Mouse (Mus musculus) liver, postnatal 0 days (tissue): ENCODE measurements around the gene Neurog2. TPM values are rescaled to one million over a fixed set of nuclear protein-coding genes. Genes with fewer than 3 reads are reported as not detected.

Source experiments
- ATAC-seq: fragments of 200-750 bp; cut with Nextera tagmentation; 2 replicates; pipeline ENCODE4 v1.8.0; 2017; ENCODE audit warnings: mild to moderate bottlenecking, moderate library complexity
- DNase-seq: peaks from one replicate; pipeline ENCODE4 v3.0.0-alpha.2; 2016
- H3K27ac ChIP-seq: fragments of 300-500 bp; sonication (generic); 2 replicates; pipeline ENCODE4 v1.5.1; 2014; ENCODE audit warnings: antibody characterized with exemption, moderate library complexity, mild to moderate bottlenecking, low read depth
- H3K27me3 ChIP-seq: fragments of 300-500 bp; sonication (generic); 2 replicates; pipeline ENCODE4 v1.6.1; 2014; ENCODE audit warnings: low read length, control low read depth, mixed read lengths; ENCODE audit not compliant: insufficient read depth
- H3K36me3 ChIP-seq: fragments of 300-500 bp; sonication (generic); replicated peaks from 2 replicates; pipeline ENCODE4 v1.6.1; 2014; ENCODE audit warnings: mild to moderate bottlenecking, control low read depth, low read length, moderate library complexity, mixed read lengths; ENCODE audit not compliant: insufficient read depth
- H3K4me1 ChIP-seq: fragments of 300-500 bp; sonication (generic); 2 replicates; pipeline ENCODE4 v1.6.1; 2014; ENCODE audit warnings: antibody characterized with exemption, mild to moderate bottlenecking, control low read depth; ENCODE audit not compliant: insufficient read depth
- H3K4me2 ChIP-seq: fragments of 300-500 bp; sonication (generic); 2 replicates; pipeline ENCODE4 v1.6.1; 2014; ENCODE audit warnings: low read depth, mild to moderate bottlenecking, low read length, moderate library complexity, mixed read lengths
- H3K4me3 ChIP-seq: fragments of 300-500 bp; sonication (generic); 2 replicates; pipeline ENCODE4 v1.5.1; 2014; ENCODE audit warnings: low read depth, low read length
- H3K9ac ChIP-seq: fragments of 300-500 bp; sonication (generic); replicated peaks from 2 replicates; pipeline ENCODE4 v1.6.1; 2014; ENCODE audit warnings: mild to moderate bottlenecking, moderate library complexity
- H3K9me3 ChIP-seq: fragments of 300-500 bp; sonication (generic); 2 replicates; pipeline ENCODE4 v1.6.1; 2016; ENCODE audit warnings: mild to moderate bottlenecking, control low read depth, low read length, mixed read lengths
- CTCF ChIP-seq: sonication (generic); IDR thresholded peaks from 2 replicates; pipeline ENCODE4 v1.5.1; 2016; ENCODE audit warnings: antibody characterized with exemption, low read depth
- EP300 ChIP-seq: IDR thresholded peaks from 2 replicates; pipeline ENCODE4 v1.6.1; 2016; ENCODE audit warnings: antibody characterized with exemption, low read depth, mild to moderate bottlenecking
- WGBS: fragments of 180-500 bp; shearing (Covaris S2); extraction: QIAGEN DNeasy Blood & Tissue Kit; methylation state at CpG from one replicate; pipeline ENCODE4 v1.1.7; 2014; ENCODE audit not compliant: insufficient replicate concordance; 5-methylcytosine and 5-hydroxymethylcytosine counted together
- polyA plus RNA-seq: library from polyadenylated mRNA; unstranded; fragments of >200 nt; fragmentation: Nextera tagmentation; extraction: Ambion mirVana; gene quantifications from 2 replicates; pipeline ENCODE4 v1.2.1, GENCODE M21; 2015

The Neurog2 gene
- polyA plus RNA-seq, 1 experiment from 2014 or later = not detected

- Histone ChIP-seq H3K27me3 (peaks cover 80% of the 10 kb centered on the region), H3K4me3 (no peak overlapping the region), H3K4me1 (no peaks in the 10 kb centered on the region), H3K9me3 (no peaks in the 10 kb centered on the region), H3K9ac (no peak overlapping the region), H3K4me2 (no peak overlapping the region), H3K36me3 (no peaks in the 10 kb centered on the region), H3K27ac (no peak overlapping the region)
- 14% methylated on average over 5 of the region's 5 CpGs for WGBS
- ATAC-seq (no peak), DNase-seq (no peak)
- TF ChIP-seq EP300 (no peak), CTCF (no peak)
Observed at GRCm38 (mm10) chr3:127642211-127642610, 9.3 kb downstream of the Neurog2 start.

- H3K4me2 ChIP-seq = no peak overlapping the region
- no peak overlapping the region for H3K4me3 ChIP-seq
- ATAC-seq (no peak), DNase-seq (no peak)
- 60% methylated on average over 18 of the region's 18 CpGs for WGBS
- H3K27ac ChIP-seq = no peak overlapping the region
- H3K27me3 ChIP-seq = peaks cover 42% of the 10 kb centered on the region
- TF ChIP-seq EP300 = no peak
- no peak for TF ChIP-seq CTCF
- H3K9ac ChIP-seq = no peak overlapping the region
- H3K36me3 ChIP-seq = no peaks in the 10 kb centered on the region
- no peaks in the 10 kb centered on the region for H3K9me3 ChIP-seq
- no peaks in the 10 kb centered on the region for H3K4me1 ChIP-seq
Observed at GRCm38 (mm10) chr3:127646156-127646825, 13.4 kb downstream of the Neurog2 start.

GRCm38 (mm10) chr3:127651742-127652653 lies 19.1 kb downstream of the Neurog2 start:
- WGBS = 52% methylated on average over 7 of the region's 7 CpGs
- ATAC-seq (no peak), DNase-seq (no peak)
- no peak overlapping the region for H3K27ac ChIP-seq
- no peak for TF ChIP-seq EP300
- TF ChIP-seq CTCF = no peak
- H3K4me2 ChIP-seq = no peak overlapping the region
- no peak overlapping the region for H3K9ac ChIP-seq
- no peaks in the 10 kb centered on the region for H3K27me3 ChIP-seq
- no peaks in the 10 kb centered on the region for H3K36me3 ChIP-seq
- H3K9me3 ChIP-seq = no peaks in the 10 kb centered on the region
- H3K4me1 ChIP-seq = no peaks in the 10 kb centered on the region
- H3K4me3 ChIP-seq = no peak overlapping the region

- no peaks in the 10 kb centered on the region for H3K27me3 ChIP-seq
- H3K36me3 ChIP-seq = no peaks in the 10 kb centered on the region
- H3K9me3 ChIP-seq = no peaks in the 10 kb centered on the region
- H3K4me1 ChIP-seq = no peaks in the 10 kb centered on the region
- H3K9ac ChIP-seq = no peak overlapping the region
- ATAC-seq (no peak), DNase-seq (no peak)
- 77% methylated on average over 7 of the region's 7 CpGs for WGBS
- H3K4me3 ChIP-seq = no peak overlapping the region
- no peak overlapping the region for H3K27ac ChIP-seq
- H3K4me2 ChIP-seq = no peak overlapping the region
- TF ChIP-seq EP300 (no peak), CTCF (no peak)
Observed at GRCm38 (mm10) chr3:127660712-127661111, 27.8 kb downstream of the Neurog2 start.

GRCm38 (mm10) chr3:127661646-127662531 lies 29.0 kb downstream of the Neurog2 start:
- H3K4me1 ChIP-seq = no peaks in the 10 kb centered on the region
- TF ChIP-seq EP300 = no peak
- no peak overlapping the region for H3K9ac ChIP-seq
- no peaks in the 10 kb centered on the region for H3K27me3 ChIP-seq
- no peaks in the 10 kb centered on the region for H3K9me3 ChIP-seq
- no peak overlapping the region for H3K4me3 ChIP-seq
- H3K4me2 ChIP-seq = no peak overlapping the region
- H3K27ac ChIP-seq = no peak overlapping the region
- DNase-seq (no peak), ATAC-seq (no peak)
- 74% methylated on average over 22 of the region's 22 CpGs for WGBS
- no peaks in the 10 kb centered on the region for H3K36me3 ChIP-seq

GRCm38 (mm10) chr3:127679703-127680102 lies 46.8 kb downstream of the Neurog2 start:
- H3K9me3 ChIP-seq = no peaks in the 10 kb centered on the region
- no peak overlapping the region for H3K4me2 ChIP-seq
- H3K4me1 ChIP-seq = no peaks in the 10 kb centered on the region
- DNase-seq (no peak), ATAC-seq (no peak)
- no peaks in the 10 kb centered on the region for H3K27me3 ChIP-seq
- H3K4me3 ChIP-seq = no peak overlapping the region
- H3K9ac ChIP-seq = no peak overlapping the region
- H3K36me3 ChIP-seq = no peaks in the 10 kb centered on the region
- 81% methylated on average over 15 of the region's 15 CpGs for WGBS
- H3K27ac ChIP-seq = no peak overlapping the region
- TF ChIP-seq EP300 (no peak), CTCF (no peak)

Other genes starting within 250 kb of the Neurog2 start
- gene Ank2, start 133.8 kb upstream of the Neurog2 start, polyA plus RNA-seq = 4.7 and 5.1 TPM in 2 replicates
- gene Larp7, start 79.8 kb upstream of the Neurog2 start, polyA plus RNA-seq = 19.3 and 20.5 TPM in 2 replicates
- gene Zgrf1, start 79.6 kb upstream of the Neurog2 start, polyA plus RNA-seq = 1.1 and 1.5 TPM in 2 replicates
- gene Alpk1, start 147.4 kb downstream of the Neurog2 start, polyA plus RNA-seq = 0.25 and 0.39 TPM in 2 replicates
- gene Tifa, start 156.7 kb downstream of the Neurog2 start, polyA plus RNA-seq = 20.2 and 21.2 TPM in 2 replicates
- gene Ap1ar, start 204.4 kb downstream of the Neurog2 start, polyA plus RNA-seq = 11.1 and 12.9 TPM in 2 replicates